Mouse (Mus musculus): ENCODE data around the gene Flt3l. TPM values are rescaled to one million over a fixed set of nuclear protein-coding genes. Genes with fewer than 3 reads are reported as not detected.
A peak's percentile ranks its signal among the peaks of the same experiment; 100 is the strongest.

Flt3l gene
- polyA plus RNA-seq, 1 experiment = 151 TPM

- Histone ChIP-seq H3K4me1 (ENCODE audit: control insufficient read depth, insufficient read depth, low read length) (0 out of 2 replicates have a peak, but pooled peaks cover 2% of the 10 kb centered on the region), H3K4me3 (replicated peaks; ENCODE audit: extremely low read depth, low read depth, low read length) (no peak overlapping the region)
- DNase-seq = no peak
- no peak for TF ChIP-seq POLR2A (IDR thresholded peaks at IDR 0.05; ENCODE audit: borderline replicate concordance, extremely low read depth, low read depth, low read length)
- no peak for TF ChIP-seq CTCF (IDR thresholded peaks at IDR 0.05; ENCODE audit: insufficient read depth, low read length)
- 54% methylated on average over 11 of the region's 11 CpGs for WGBS
These were observed 29.5 kb upstream of the Flt3l start for GRCm38 (mm10) chr7:45165701-45166100.

GRCm38 (mm10) chr7:45164833-45165232, 28.6 kb upstream of the Flt3l start:
- DNase-seq = no peak
- TF ChIP-seq CTCF (IDR thresholded peaks at IDR 0.05; ENCODE audit: insufficient read depth, low read length) (no peak), POLR2A (IDR thresholded peaks at IDR 0.05; ENCODE audit: borderline replicate concordance, extremely low read depth, low read depth, low read length) (no peak)
- H3K4me3 ChIP-seq (replicated peaks; ENCODE audit: extremely low read depth, low read depth, low read length) = no peak overlapping the region
- H3K4me1 ChIP-seq (ENCODE audit: control insufficient read depth, insufficient read depth, low read length) = 0 out of 2 replicates have a peak, but pooled peaks cover 2% of the 10 kb centered on the region
- WGBS = 57% methylated on average over 5 of the region's 5 CpGs

GRCm38 (mm10) chr7:45163735-45164490, 27.7 kb upstream of the Flt3l start, which contains the start of gene Slc17a7:
Gene Slc17a7 (plus strand): TSS chr7:45163949.
- no peak for DNase-seq
- H3K4me3 ChIP-seq (replicated peaks; ENCODE audit: extremely low read depth, low read depth, low read length) = no peak within 1 kb of the TSS
- TF ChIP-seq CTCF (IDR thresholded peaks at IDR 0.05; ENCODE audit: insufficient read depth, low read length) = no peak
- no peak for TF ChIP-seq POLR2A (IDR thresholded peaks at IDR 0.05; ENCODE audit: borderline replicate concordance, extremely low read depth, low read depth, low read length)
- 2% methylated on average over 41 of the region's 41 CpGs for WGBS
- H3K4me1 ChIP-seq (ENCODE audit: control insufficient read depth, insufficient read depth, low read length) = 0 out of 2 replicates have a peak, but pooled peaks cover 2% of the 10 kb centered on the region

- Histone ChIP-seq H3K4me3 (replicated peaks; ENCODE audit: extremely low read depth, low read depth, low read length) (no peak overlapping the region), H3K4me1 (ENCODE audit: control insufficient read depth, insufficient read depth, low read length) (no peaks in the 10 kb centered on the region)
- TF ChIP-seq POLR2A (IDR thresholded peaks at IDR 0.05; ENCODE audit: borderline replicate concordance, extremely low read depth, low read depth, low read length) (no peak), CTCF (IDR thresholded peaks at IDR 0.05; ENCODE audit: insufficient read depth, low read length) (no peak)
- WGBS = 70% methylated on average over 9 of the region's 9 CpGs
- DNase-seq = no peak
These were observed 26.9 kb upstream of the Flt3l start for GRCm38 (mm10) chr7:45162996-45163615.

- H3K4me3 ChIP-seq (replicated peaks; ENCODE audit: extremely low read depth, low read depth, low read length) = no peak overlapping the region
- 25% methylated on average over 6 of the region's 6 CpGs for WGBS
- TF ChIP-seq CTCF (IDR thresholded peaks at IDR 0.05; ENCODE audit: insufficient read depth, low read length) = no peak
- TF ChIP-seq POLR2A (IDR thresholded peaks at IDR 0.05; ENCODE audit: borderline replicate concordance, extremely low read depth, low read depth, low read length) = no peak
- H3K4me1 ChIP-seq (ENCODE audit: control insufficient read depth, insufficient read depth, low read length) = no peaks in the 10 kb centered on the region
- DNase-seq = no peak
These were observed 26.3 kb upstream of the Flt3l start for GRCm38 (mm10) chr7:45162551-45162950.

- TF ChIP-seq POLR2A (IDR thresholded peaks at IDR 0.05; ENCODE audit: borderline replicate concordance, extremely low read depth, low read depth, low read length) = no peak
- TF ChIP-seq CTCF (IDR thresholded peaks at IDR 0.05; ENCODE audit: insufficient read depth, low read length) = peak; percentile 69
- H3K4me1 ChIP-seq (ENCODE audit: control insufficient read depth, insufficient read depth, low read length) = no peaks in the 10 kb centered on the region
- DNase-seq = peak; percentile 92
- 3% methylated on average over 35 of the region's 35 CpGs for WGBS
- H3K4me3 ChIP-seq (replicated peaks; ENCODE audit: extremely low read depth, low read depth, low read length) = peak overlapping the region; percentile 36
These were observed 25.6 kb upstream of the Flt3l start for GRCm38 (mm10) chr7:45161612-45162473.

- H3K4me3 ChIP-seq (replicated peaks; ENCODE audit: extremely low read depth, low read depth, low read length) = no peak overlapping the region
- WGBS = 85% methylated on average over 3 of the region's 3 CpGs
- no peaks in the 10 kb centered on the region for H3K4me1 ChIP-seq (ENCODE audit: control insufficient read depth, insufficient read depth, low read length)
- no peak for TF ChIP-seq CTCF (IDR thresholded peaks at IDR 0.05; ENCODE audit: insufficient read depth, low read length)
- DNase-seq = no peak
These were observed 24.6 kb upstream of the Flt3l start for GRCm38 (mm10) chr7:45160866-45161265.

GRCm38 (mm10) chr7:45160316-45160800, 24.1 kb upstream of the Flt3l start:
- no peak for TF ChIP-seq POLR2A (IDR thresholded peaks at IDR 0.05; ENCODE audit: borderline replicate concordance, extremely low read depth, low read depth, low read length)
- TF ChIP-seq CTCF (IDR thresholded peaks at IDR 0.05; ENCODE audit: insufficient read depth, low read length) = no peak
- DNase-seq = no peak
- Histone ChIP-seq H3K4me1 (ENCODE audit: control insufficient read depth, insufficient read depth, low read length) (no peaks in the 10 kb centered on the region), H3K4me3 (replicated peaks; ENCODE audit: extremely low read depth, low read depth, low read length) (no peak overlapping the region)
- 90% methylated on average over 6 of the region's 6 CpGs for WGBS

GRCm38 (mm10) chr7:45158991-45159390, 22.8 kb upstream of the Flt3l start:
- H3K4me3 ChIP-seq (replicated peaks; ENCODE audit: extremely low read depth, low read depth, low read length) = no peak overlapping the region
- H3K4me1 ChIP-seq (ENCODE audit: control insufficient read depth, insufficient read depth, low read length) = no peaks in the 10 kb centered on the region
- 93% methylated on average over 6 of the region's 6 CpGs for WGBS
- no peak for DNase-seq
- TF ChIP-seq CTCF (IDR thresholded peaks at IDR 0.05; ENCODE audit: insufficient read depth, low read length) (no peak), POLR2A (IDR thresholded peaks at IDR 0.05; ENCODE audit: borderline replicate concordance, extremely low read depth, low read depth, low read length) (no peak)
